Mouse (Mus musculus) kidney, postnatal 25 days (tissue): ENCODE measurements around the gene Dnajc28.

Source experiments
- DNase-seq, 2 experiments: peaks; one replicate each; pipeline ENCODE4 v3.0.0; 2021; ENCODE audit warnings: mixed read lengths in 2 of 2

Gene Dnajc28

GRCm38 (mm10) chr16:91587730-91588453 lies 30.9 kb downstream of the Dnajc28 start:
- no peak for DNase-seq

- no peak for DNase-seq
Measured at GRCm38 (mm10) chr16:91586244-91586643, 32.6 kb downstream of the Dnajc28 start.

- no peak for DNase-seq
Measured at GRCm38 (mm10) chr16:91585617-91586016, 33.2 kb downstream of the Dnajc28 start.

GRCm38 (mm10) chr16:91582307-91582706 lies 36.5 kb downstream of the Dnajc28 start:
- peak in 1 of 2 experiments; percentile 75 for DNase-seq

- peak in 1 of 2 experiments; percentile 9 for DNase-seq
Measured at GRCm38 (mm10) chr16:91578980-91579720, 39.7 kb downstream of the Dnajc28 start.

GRCm38 (mm10) chr16:91575151-91575550 lies 43.7 kb downstream of the Dnajc28 start:
- peak in 1 of 2 experiments; percentile 39 for DNase-seq

GRCm38 (mm10) chr16:91571105-91571504 lies 47.7 kb downstream of the Dnajc28 start:
- DNase-seq: no peak

- peak in 1 of 2 experiments; percentile 58 for DNase-seq
Measured at GRCm38 (mm10) chr16:91568960-91569359, 49.9 kb downstream of the Dnajc28 start.

GRCm38 (mm10) chr16:91566002-91566401 lies 52.8 kb downstream of the Dnajc28 start:
- DNase-seq: no peak

- DNase-seq: no peak
Measured at GRCm38 (mm10) chr16:91565292-91565951, 53.4 kb downstream of the Dnajc28 start.

GRCm38 (mm10) chr16:91564580-91565291 lies 54.1 kb downstream of the Dnajc28 start:
- DNase-seq: peak in 1 of 2 experiments; percentile 44
